8 mouse cellular contexts compared by ENCODE assay signal in the genomic region with DNA sequence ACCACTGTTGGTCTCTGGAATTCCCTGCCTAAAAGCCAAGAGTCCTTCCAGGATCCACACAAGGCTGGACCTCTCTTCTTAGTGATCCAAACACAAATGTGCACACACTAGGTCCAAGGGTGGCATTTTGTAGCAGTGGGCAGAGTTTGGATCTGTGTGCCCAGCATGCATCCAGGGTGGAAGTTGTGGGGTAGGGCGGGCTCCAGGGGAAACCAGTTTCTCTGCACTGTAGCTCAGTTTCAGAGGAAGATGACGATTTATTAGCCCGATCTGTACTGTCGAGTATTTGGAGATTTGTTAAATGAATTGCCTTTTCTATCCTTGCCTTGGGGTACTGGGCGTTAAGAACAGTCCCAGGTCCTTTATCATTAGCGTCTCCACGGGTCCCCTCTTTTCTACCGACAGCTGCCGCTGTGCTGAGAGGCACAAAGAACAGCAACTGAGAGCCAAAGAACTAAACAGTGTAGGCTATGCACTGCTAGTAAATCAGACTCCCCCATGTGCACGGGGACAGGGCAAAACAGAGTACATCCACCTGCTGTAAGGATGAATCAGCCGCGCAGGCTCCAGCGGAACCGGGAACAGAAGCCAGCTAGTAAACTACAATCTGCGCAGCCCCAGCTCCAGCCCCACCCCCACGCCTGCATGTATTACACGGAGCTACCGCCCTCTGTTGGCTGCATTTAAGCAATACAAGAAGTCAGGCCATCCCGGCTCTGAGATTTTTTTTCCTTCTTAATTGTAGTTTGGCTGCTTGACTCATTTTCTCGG. TPM values are rescaled to one million over a fixed set of nuclear protein-coding genes. Genes with fewer than 3 reads are reported as not detected.
DNase-seq lines count a peak whose midpoint lies in the region; ATAC-seq and TF ChIP-seq lines count a peak whose summit lies in the region.

No protein-coding gene starts in this region.

- peak; percentile 90 to 94 for DNase-seq in heart, postnatal 10 days
- DNase-seq in large intestine, adult 2 months (ENCODE audit: low read depth, low spot score), result peak; percentile 39
- peak; percentile 96 for DNase-seq in testis, postnatal 10 days (ENCODE audit: low spot score)

- peak; percentile 94 for ATAC-seq in cerebellum, adult (ENCODE audit: insufficient number of reproducible peaks, low FRiP score, low TSS enrichment)
- ATAC-seq in forebrain, embryonic 13.5 days, result peak; percentile 87
- peak; percentile 51; the same call in 1 of the 2 replicates for ATAC-seq in liver, embryonic 16.5 days (ENCODE audit: low read depth)
- peak; percentile 91 for ATAC-seq in neural tube, embryonic 13.5 days (ENCODE audit: low read depth)

- H3K36me3 ChIP-seq in E14TG2a.4 (ENCODE audit: insufficient read depth, low read length), result no peaks in the 10 kb centered on the region
- peaks cover 36% of the 10 kb centered on the region for H3K36me3 ChIP-seq in forebrain, embryonic 13.5 days (ENCODE audit: poor library complexity, severe bottlenecking)
- no peaks in the 10 kb centered on the region for H3K36me3 ChIP-seq in liver, embryonic 16.5 days (ENCODE audit: control insufficient read depth, insufficient read depth)
- peaks cover 26% of the 10 kb centered on the region for H3K36me3 ChIP-seq in neural tube, embryonic 13.5 days

- peak overlapping the region; percentile 65 for H3K9ac ChIP-seq in forebrain, embryonic 13.5 days
- no peak overlapping the region for H3K9ac ChIP-seq in liver, embryonic 16.5 days (ENCODE audit: low read depth, low read length)
- peak overlapping the region; percentile 52 for H3K9ac ChIP-seq in neural tube, embryonic 13.5 days

- H3K4me1 ChIP-seq in E14TG2a.4 (replicated peaks; ENCODE audit: low read depth, low read length), result peaks cover 8% of the 10 kb centered on the region
- peaks cover 24% of the 10 kb centered on the region for H3K4me1 ChIP-seq in forebrain, embryonic 13.5 days
- no peaks in the 10 kb centered on the region for H3K4me1 ChIP-seq in liver, embryonic 16.5 days (ENCODE audit: control insufficient read depth, low read depth, low read length)
- peaks cover 43% of the 10 kb centered on the region for H3K4me1 ChIP-seq in neural tube, embryonic 13.5 days (replicated peaks)

- peak overlapping the region; percentile 62 for H3K4me3 ChIP-seq in E14TG2a.4 (replicated peaks; ENCODE audit: low read length)
- peak overlapping the region; percentile 34 for H3K4me3 ChIP-seq in forebrain, embryonic 13.5 days
- peak overlapping the region; percentile 28; the same call in 1 of the 2 replicates for H3K4me3 ChIP-seq in liver, embryonic 16.5 days (ENCODE audit: low read depth, low read length)
- H3K4me3 ChIP-seq in neural tube, embryonic 13.5 days, result peak overlapping the region; percentile 28

- intact Hi-C loops in heart, postnatal 10 days (cut with DNase I), result loop anchor here (1.0 to 10.0 kb wide), 2 partner anchors 65 to 260 kb away; no protein-coding TSS in a partner anchor

- WGBS in forebrain, embryonic 13.5 days, result 6% methylated on average over 20 of the region's 20 CpGs
- 11% methylated on average over 20 of the region's 20 CpGs for WGBS in large intestine, adult 2 months
- 8% methylated on average over 20 of the region's 20 CpGs for WGBS in liver, embryonic 16.5 days (ENCODE audit: insufficient replicate concordance)
- WGBS in neural tube, embryonic 13.5 days, result 4% methylated on average over 20 of the region's 20 CpGs

- TF ChIP-seq CTCF in E14TG2a.4 (conservative IDR thresholded peaks at IDR 0.05; ENCODE audit: low read length), result peak; percentile 57

- H3K4me2 ChIP-seq in forebrain, embryonic 13.5 days, result peak overlapping the region; percentile 62
- H3K4me2 ChIP-seq in liver, embryonic 16.5 days (ENCODE audit: low read depth, low read length), result peak overlapping the region; percentile 46
- peak overlapping the region; percentile 54 for H3K4me2 ChIP-seq in neural tube, embryonic 13.5 days

- H3K27me3 ChIP-seq in E14TG2a.4 (ENCODE audit: insufficient read depth, low read length), result peaks cover 14% of the 10 kb centered on the region
- no peaks in the 10 kb centered on the region for H3K27me3 ChIP-seq in forebrain, embryonic 13.5 days
- H3K27me3 ChIP-seq in liver, embryonic 16.5 days (ENCODE audit: control insufficient read depth, insufficient read depth, low read depth, low read length), result peaks cover 2% of the 10 kb centered on the region; the same call in 1 of the 2 replicates
- no peaks in the 10 kb centered on the region for H3K27me3 ChIP-seq in neural tube, embryonic 13.5 days

- peak overlapping the region; percentile 87 for H3K27ac ChIP-seq in forebrain, embryonic 13.5 days
- H3K27ac ChIP-seq in liver, embryonic 16.5 days (ENCODE audit: low read length), result no peak overlapping the region
- peak overlapping the region; percentile 81 for H3K27ac ChIP-seq in neural tube, embryonic 13.5 days (replicated peaks)

- H3K9me3 ChIP-seq in E14TG2a.4 (ENCODE audit: low read length), result no peaks in the 10 kb centered on the region
- H3K9me3 ChIP-seq in forebrain, embryonic 13.5 days (replicated peaks), result no peaks in the 10 kb centered on the region
- H3K9me3 ChIP-seq in liver, embryonic 16.5 days (replicated peaks; ENCODE audit: control insufficient read depth, low read length), result no peaks in the 10 kb centered on the region
- H3K9me3 ChIP-seq in neural tube, embryonic 13.5 days, result no peaks in the 10 kb centered on the region

RNA-seq across cellular contexts. Expression of a gene that starts 39.7 kb away (rescaled TPM):
- polyA plus RNA-seq in forebrain, embryonic 13.5 days (2015; fragmentation: Nextera tagmentation; extraction: Ambion mirVana), result 64.1 and 72.9 TPM in 2 replicates
- total RNA-seq in heart, postnatal 10 days (2021), result 10 to 100 TPM; 24.8 to 26.5 TPM
- 25.3 and 26.2 TPM in 2 replicates for polyA plus RNA-seq in large intestine, adult 2 months (2012; rRNA removed)
- polyA plus RNA-seq in liver, embryonic 16.5 days (2015; fragmentation: Nextera tagmentation; extraction: Ambion mirVana), result 2.0 and 3.3 TPM in 2 replicates
- 107 and 116 TPM in 2 replicates for polyA plus RNA-seq in neural tube, embryonic 13.5 days (2015; fragmentation: Nextera tagmentation; extraction: Ambion mirVana)

Comparison
In these comparisons a context has a peak if more than half of its experiments do, and no peak if none do; other contexts are left out.
1. DNase-seq: peak in every context shown above with its lines; median percentile 96 in testis, postnatal 10 days; 92 in heart, postnatal 10 days; 39 in large intestine, adult 2 months.